Mouse (Mus musculus) embryonic stem cell, embryonic (primary cell): ENCODE measurements around the gene St8sia2.

Source experiments
- CTCF ChIA-PET, 4 experiments: fragments of 300-600 bp in 2 of 4; fragments of 350-600 bp in 2 of 4; sonication (Branson Sonifier 250); formaldehyde crosslinking; loops; one replicate each; lab custom pipeline; 2022; ENCODE audit warnings: inconsistent platforms in 2 of 4; lab: Charles Lee
- POLR2A ChIA-PET, 4 experiments: fragments of 300-600 bp in 2 of 4; fragments of 350-600 bp in 2 of 4; sonication (Branson Sonifier 250); formaldehyde crosslinking; loops; one replicate each; lab custom pipeline; 2022; ENCODE audit warnings: antibody characterized with exemption in 4 of 4, inconsistent platforms in 1 of 4; lab: Charles Lee

The St8sia2 gene

GRCm38 (mm10) chr7:73911899-73912298 lies 101.6 kb downstream of the St8sia2 start:
- CTCF ChIA-PET = no interaction called here
- POLR2A ChIA-PET = interaction anchor here in 2 of 4 experiments (0.7 to 2.2 kb wide), 3 partner anchors 22 to 419 kb away, joined by 3 to 5 read pairs (median 3); no protein-coding TSS in a partner anchor

GRCm38 (mm10) chr7:73910843-73911242 lies 102.6 kb downstream of the St8sia2 start:
- ChIA-PET POLR2A (interaction anchor here in 2 of 4 experiments (0.7 to 2.2 kb wide), 2 partner anchors 21 to 316 kb away, joined by 3 to 5 read pairs; no protein-coding TSS in a partner anchor), CTCF (no interaction called here)

DNA sequence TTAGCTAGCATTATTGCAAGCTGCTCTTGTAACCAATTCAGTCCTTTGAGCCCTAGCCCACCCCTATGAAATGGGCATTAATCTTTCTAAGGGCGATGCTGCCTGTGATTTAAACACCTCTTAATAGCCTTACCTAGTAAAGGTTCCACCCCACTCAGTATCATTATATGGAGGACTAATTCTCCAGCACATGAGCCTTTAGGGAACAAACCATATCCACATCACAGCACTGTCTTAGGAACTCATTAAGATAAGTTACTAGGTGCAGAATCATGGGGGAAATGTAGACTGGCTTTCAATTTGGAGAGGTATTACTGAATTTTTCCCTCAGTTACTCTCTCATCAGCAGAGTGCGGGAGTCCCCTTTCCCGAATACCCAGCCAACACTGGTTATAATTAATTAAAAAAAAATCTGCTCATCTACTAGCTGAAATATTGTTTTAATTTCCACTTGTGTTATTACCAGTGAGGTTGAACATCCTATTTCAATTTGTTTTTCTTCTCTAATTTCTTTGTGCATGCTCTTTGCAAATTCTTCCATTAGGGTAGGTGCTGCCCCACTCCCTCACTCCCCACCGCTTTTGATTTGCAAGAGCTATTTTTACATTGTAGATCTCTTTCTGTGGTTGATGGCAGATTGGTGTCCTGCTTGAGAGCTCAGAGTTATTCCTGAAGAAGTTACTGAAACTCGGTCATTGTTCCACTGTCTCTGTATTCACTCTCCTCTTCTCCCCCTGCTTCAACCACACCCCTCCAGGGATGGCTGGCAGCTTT lies 103.9 kb downstream of the St8sia2 start:
- POLR2A ChIA-PET = interaction anchor here in 2 of 4 experiments (0.7 to 2.2 kb wide), 2 partner anchors 11 to 19 kb away, joined by 4 to 5 read pairs; no protein-coding TSS in a partner anchor
- CTCF ChIA-PET = no interaction called here

DNA sequence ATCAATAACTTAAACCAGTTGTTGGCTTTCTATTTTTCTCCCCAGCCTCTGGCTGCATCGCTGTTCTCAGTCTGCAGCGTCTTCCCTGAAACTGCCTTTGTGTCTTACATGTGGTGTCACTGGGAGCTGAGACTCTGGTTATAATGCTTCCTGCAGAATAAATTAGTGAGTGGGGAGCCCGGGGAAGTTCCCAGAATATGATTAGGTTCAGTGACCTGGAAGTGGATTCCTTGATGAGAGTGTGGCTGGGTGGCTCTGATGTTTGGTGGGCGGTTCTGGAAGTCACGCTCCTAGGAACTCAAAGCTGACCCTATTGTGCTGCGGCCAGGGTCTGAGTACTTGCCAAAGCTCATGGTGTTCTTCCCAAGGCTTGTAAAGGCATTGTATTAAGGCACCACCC lies 119.0 kb downstream of the St8sia2 start:
- ChIA-PET POLR2A (interaction anchor here in 1 of 4 experiments (0.7 kb wide), 1 partner anchor 70 kb away, joined by 3 read pairs; no protein-coding TSS in a partner anchor), CTCF (interaction anchor here in 2 of 4 experiments (0.5 to 0.6 kb wide), 2 partner anchors 239 to 306 kb away, joined by 3 to 4 read pairs; no protein-coding TSS in a partner anchor)

- ChIA-PET CTCF (no interaction called here), POLR2A (interaction anchor here in 2 of 4 experiments (0.8 to 2.3 kb wide), 8 partner anchors 19 to 297 kb away, joined by 3 to 8 read pairs (median 3); no protein-coding TSS in a partner anchor)
Measured at GRCm38 (mm10) chr7:73891830-73892229, 121.7 kb downstream of the St8sia2 start.

GRCm38 (mm10) chr7:73890891-73891610 lies 122.4 kb downstream of the St8sia2 start:
- CTCF ChIA-PET = no interaction called here
- POLR2A ChIA-PET = interaction anchor here in 2 of 4 experiments (0.8 to 2.3 kb wide), 10 partner anchors 19 to 296 kb away, joined by 3 to 8 read pairs (median 3); no protein-coding TSS in a partner anchor

DNA sequence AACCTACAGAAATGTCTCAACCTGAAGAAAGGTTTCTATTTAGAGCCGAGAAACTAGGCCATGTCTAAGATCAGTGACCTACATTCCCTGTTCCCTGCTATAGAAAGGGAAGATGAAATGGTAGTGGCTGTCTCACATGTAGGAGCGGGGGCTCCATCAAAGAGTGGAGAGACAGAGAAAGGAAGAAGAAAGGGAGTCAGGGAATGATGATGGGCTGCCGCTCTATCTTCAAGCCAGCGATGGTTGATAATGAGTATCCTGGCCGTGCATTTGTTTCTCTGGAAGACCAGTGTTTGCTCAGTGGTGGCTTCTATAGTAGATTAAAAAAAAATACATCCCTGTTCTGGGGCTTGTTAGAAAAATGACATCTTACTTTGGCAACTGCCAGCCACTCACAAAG lies 123.0 kb downstream of the St8sia2 start:
- ChIA-PET CTCF (no interaction called here), POLR2A (interaction anchor here in 2 of 4 experiments (1.1 to 2.3 kb wide), 6 partner anchors 18 to 355 kb away, joined by 3 to 8 read pairs (median 4); no protein-coding TSS in a partner anchor)
